Mouse (Mus musculus) cortical plate, adult 2 months (tissue): Measurements from ENCODE around the gene Srebf2.

Experiments used
- CTCF ChIP-seq: fragments of 200-500 bp; IDR thresholded peaks from 2 replicates; pipeline ENCODE4 v1.5.1; 2011; ENCODE audit warnings: mild to moderate bottlenecking, control low read depth, low read length; ENCODE audit not compliant: insufficient read depth; ENCODE audit errors: extremely low read depth
- POLR2A ChIP-seq: fragments of 200-500 bp; IDR thresholded peaks from 2 replicates; pipeline ENCODE4 v1.6.1; 2011; ENCODE audit warnings: mild to moderate bottlenecking, low read length, control low read depth; ENCODE audit not compliant: insufficient read depth; ENCODE audit errors: extremely low read depth

DNA sequence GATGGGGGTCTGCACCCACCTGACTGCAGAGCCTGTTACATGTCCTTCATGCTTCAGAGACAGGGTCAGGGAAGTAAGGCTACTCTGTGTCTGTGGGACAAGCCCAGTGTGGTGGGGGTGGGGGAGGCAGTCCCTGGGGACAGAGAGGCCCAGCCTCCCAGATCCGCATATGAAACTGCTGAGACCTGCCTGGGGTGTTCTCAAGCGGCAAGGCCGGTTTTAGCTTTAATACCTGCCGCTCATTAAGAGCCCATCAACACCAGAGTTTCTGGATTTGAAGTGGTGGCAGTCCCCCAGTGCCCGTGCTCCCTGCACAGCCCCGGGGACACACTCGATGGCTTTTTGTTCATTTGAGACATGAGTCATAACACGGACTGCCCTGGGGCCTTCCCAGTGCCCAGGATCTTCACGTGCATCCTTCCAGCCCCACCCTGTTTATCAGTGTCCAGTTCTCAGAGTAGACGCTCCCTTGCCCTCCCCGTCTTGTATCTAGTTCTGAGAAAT lies 82.6 kb downstream of the Srebf2 start:
- TF ChIP-seq CTCF (no peak), POLR2A (no peak)
